Mouse (Mus musculus) adrenal gland, adult (tissue): ENCODE measurements around the gene Oosp1.

Experiments used
- DNase-seq, 2 experiments: peaks; one replicate each; pipeline ENCODE4 v3.0.0; 2022 to 2023; ENCODE audit warnings: low spot score in 1 of 2; ENCODE audit not compliant: inconsistent age in 2 of 2

Gene Oosp1

GRCm38 (mm10) chr19:11690839-11691238 is at the start of gene Oosp1:
Gene Oosp1, minus strand, starts transcription at chr19:11691150.
- no peak for DNase-seq

GRCm38 (mm10) chr19:11736455-11736854 is 45.5 kb upstream of the Oosp1 start:
- no peak for DNase-seq

- DNase-seq, result no peak
Observed at GRCm38 (mm10) chr19:11730278-11730677, 39.3 kb upstream of the Oosp1 start.

- no peak for DNase-seq
Observed at GRCm38 (mm10) chr19:11727304-11727703, 36.4 kb upstream of the Oosp1 start.

GRCm38 (mm10) chr19:11725915-11726314 is 35.0 kb upstream of the Oosp1 start:
- no peak for DNase-seq

- no peak for DNase-seq
Observed at GRCm38 (mm10) chr19:11724275-11724674, 33.3 kb upstream of the Oosp1 start.

GRCm38 (mm10) chr19:11723870-11724269 is 32.9 kb upstream of the Oosp1 start:
- DNase-seq, result no peak

GRCm38 (mm10) chr19:11720071-11720470 is 29.1 kb upstream of the Oosp1 start:
- no peak for DNase-seq

GRCm38 (mm10) chr19:11712451-11712850 is 21.5 kb upstream of the Oosp1 start:
- peak; percentile 62 to 86 for DNase-seq

GRCm38 (mm10) chr19:11698342-11698741 is 7.4 kb upstream of the Oosp1 start:
- no peak for DNase-seq

- no peak for DNase-seq
Observed at GRCm38 (mm10) chr19:11696755-11697154, 5.8 kb upstream of the Oosp1 start, which contains the start of gene Oosp3. Gene Oosp3, plus strand, starts transcription at chr19:11697055.

GRCm38 (mm10) chr19:11691454-11691853 is 504 bp upstream of the Oosp1 start:
- DNase-seq, result no peak

GRCm38 (mm10) chr19:11661562-11661961 is 29.4 kb downstream of the Oosp1 start:
- no peak for DNase-seq

GRCm38 (mm10) chr19:11660459-11660858 is 30.5 kb downstream of the Oosp1 start, which contains the start of gene Oosp2:
Gene Oosp2, minus strand, starts transcription at chr19:11660559.
- no peak for DNase-seq

GRCm38 (mm10) chr19:11659142-11659541 is 31.8 kb downstream of the Oosp1 start:
- no peak for DNase-seq

GRCm38 (mm10) chr19:11649564-11649963 is 41.4 kb downstream of the Oosp1 start:
- no peak for DNase-seq

GRCm38 (mm10) chr19:11646166-11646565 is 44.8 kb downstream of the Oosp1 start:
- DNase-seq, result no peak

- no peak for DNase-seq
Observed at GRCm38 (mm10) chr19:11640732-11641131, 50.2 kb downstream of the Oosp1 start, which contains the start of gene Ms4a3. Gene Ms4a3, minus strand, starts transcription at chr19:11640851.

GRCm38 (mm10) chr19:11639038-11639437 is 51.9 kb downstream of the Oosp1 start:
- DNase-seq, result no peak

- DNase-seq, result no peak
Observed at GRCm38 (mm10) chr19:11635572-11635971, 55.4 kb downstream of the Oosp1 start.

- DNase-seq, result no peak
Observed at GRCm38 (mm10) chr19:11634330-11634729, 56.6 kb downstream of the Oosp1 start.

GRCm38 (mm10) chr19:11633732-11634131 is 57.2 kb downstream of the Oosp1 start:
- no peak for DNase-seq

GRCm38 (mm10) chr19:11625231-11625630 is 65.7 kb downstream of the Oosp1 start:
- no peak for DNase-seq
